Comparison of ENCODE assay signal across 11 mouse cellular contexts in genomic region chr6:88938664-88939055, GRCm38 (mm10). TPM values are rescaled to one million over a fixed set of nuclear protein-coding genes. Genes with fewer than 3 reads are reported as not detected.
DNase-seq lines count a peak whose midpoint lies in the region; ATAC-seq and TF ChIP-seq lines count a peak whose summit lies in the region.
"Had no signal": no experiment of that assay in that cellular context is flagged by ENCODE, and none has a peak within 500 bp of the region (broad histone marks: within the 10 kb centered on the region; RNA-seq: fewer than 3 reads in every experiment).

No protein-coding gene starts in this region.

- H3K4me2 ChIP-seq in heart, embryonic 13.5 days, result no peak overlapping the region
- no peak overlapping the region for H3K4me2 ChIP-seq in hindbrain, embryonic 15.5 days
- H3K4me2 ChIP-seq in neural tube, embryonic 15.5 days, result no peak overlapping the region
- H3K4me2 ChIP-seq: liver, embryonic 13.5 days had no signal

- no peak for TF ChIP-seq CTCF in thymus, adult 2 months (IDR thresholded peaks at IDR 0.05; ENCODE audit: borderline replicate concordance, control insufficient read depth, extremely low read depth, insufficient read depth, low read length, poor library complexity)

- ATAC-seq in heart, embryonic 13.5 days (ENCODE audit: extremely low read depth, insufficient number of reproducible peaks, low FRiP score, low TSS enrichment), result no peak
- no peak for ATAC-seq in hindbrain, embryonic 15.5 days (ENCODE audit: low FRiP score, low read depth)
- no peak for ATAC-seq in neural tube, embryonic 15.5 days (ENCODE audit: low FRiP score)

- H3K27me3 ChIP-seq in heart, embryonic 13.5 days (replicated peaks), result peaks cover 6% of the 10 kb centered on the region; the same call in 1 of the 2 replicates
- H3K27me3 ChIP-seq in thymus, adult 2 months (ENCODE audit: control insufficient read depth, insufficient read depth, low read length), result no peaks in the 10 kb centered on the region
- no peaks in the 10 kb centered on the region for H3K27me3 ChIP-seq in hindbrain, embryonic 15.5 days
- no peaks in the 10 kb centered on the region for H3K27me3 ChIP-seq in neural tube, embryonic 15.5 days (replicated peaks)

- H3K4me1 ChIP-seq in heart, embryonic 13.5 days, result peaks cover 93% of the 10 kb centered on the region
- H3K4me1 ChIP-seq in thymus, adult 2 months (replicated peaks; ENCODE audit: control insufficient read depth, insufficient read depth, low read length), result peaks cover 47% of the 10 kb centered on the region
- peaks cover 86% of the 10 kb centered on the region for H3K4me1 ChIP-seq in hindbrain, embryonic 15.5 days (replicated peaks)
- H3K4me1 ChIP-seq in neural tube, embryonic 15.5 days, result peaks cover 91% of the 10 kb centered on the region

- H3K4me3 ChIP-seq in heart, embryonic 13.5 days, result no peak overlapping the region
- H3K4me3 ChIP-seq in thymus, adult 2 months (ENCODE audit: control insufficient read depth, insufficient read depth, low read length), result no peak overlapping the region
- no peak overlapping the region for H3K4me3 ChIP-seq in hindbrain, embryonic 15.5 days
- no peak overlapping the region for H3K4me3 ChIP-seq in neural tube, embryonic 15.5 days (replicated peaks)
- H3K4me3 ChIP-seq: liver, embryonic 13.5 days had no signal

- H3K36me3 ChIP-seq in heart, embryonic 13.5 days, result no peaks in the 10 kb centered on the region
- no peaks in the 10 kb centered on the region for H3K36me3 ChIP-seq in thymus, adult 2 months (ENCODE audit: control insufficient read depth, insufficient read depth, low read length)
- H3K36me3 ChIP-seq in hindbrain, embryonic 15.5 days, result no peaks in the 10 kb centered on the region
- H3K36me3 ChIP-seq in neural tube, embryonic 15.5 days, result no peaks in the 10 kb centered on the region
- H3K36me3 ChIP-seq: liver, embryonic 13.5 days had no signal

- no peak for DNase-seq in heart, adult 9 months (ENCODE audit: low spot score in 2 of 2)
- DNase-seq in thymus, adult 2 months, result no peak
- DNase-seq in thymus, postnatal 10 days (ENCODE audit: low spot score in 2 of 2), result no peak
- no peak for DNase-seq in yolk sac, embryonic 10.5 days (ENCODE audit: low spot score)
- DNase-seq in urinary bladder, postnatal 36 days (ENCODE audit: low spot score in 2 of 2), result no peak
- DNase-seq: cerebellum, postnatal 36 days; kidney, postnatal 10 days; liver, embryonic 13.5 days had no signal

- H3K9ac ChIP-seq in heart, embryonic 13.5 days, result no peak overlapping the region; the same call in 1 of the 2 replicates
- H3K9ac ChIP-seq in hindbrain, embryonic 15.5 days, result no peak overlapping the region
- H3K9ac ChIP-seq in neural tube, embryonic 15.5 days (replicated peaks), result no peak overlapping the region
- H3K9ac ChIP-seq: liver, embryonic 13.5 days had no signal

- no peaks in the 10 kb centered on the region for H3K9me3 ChIP-seq in heart, embryonic 13.5 days
- H3K9me3 ChIP-seq in hindbrain, embryonic 15.5 days, result no peaks in the 10 kb centered on the region
- no peaks in the 10 kb centered on the region for H3K9me3 ChIP-seq in neural tube, embryonic 15.5 days (replicated peaks)
- H3K9me3 ChIP-seq: liver, embryonic 13.5 days had no signal

- peak overlapping the region; percentile 94 for H3K27ac ChIP-seq in heart, embryonic 13.5 days (replicated peaks)
- peak overlapping the region; percentile 47; the same call in 1 of the 2 replicates for H3K27ac ChIP-seq in thymus, adult 2 months (ENCODE audit: control insufficient read depth, insufficient read depth, low read length)
- H3K27ac ChIP-seq in hindbrain, embryonic 15.5 days (replicated peaks), result 0 out of 2 replicates have a peak overlapping the region, but pooled peaks have one; percentile 32
- peak overlapping the region; percentile 64; the same call in 1 of the 2 replicates for H3K27ac ChIP-seq in neural tube, embryonic 15.5 days (replicated peaks)
- H3K27ac ChIP-seq: liver, embryonic 13.5 days had no signal

- no peak for TF ChIP-seq POLR2A in thymus, adult 2 months (IDR thresholded peaks at IDR 0.05; ENCODE audit: control insufficient read depth, extremely low read depth, insufficient read depth, low read length, poor library complexity)

- 49% methylated on average over 5 of the region's 5 CpGs for WGBS in heart, embryonic 13.5 days
- 70% methylated on average over 5 of the region's 5 CpGs for WGBS in thymus, adult 2 months
- 42% methylated on average over 5 of the region's 5 CpGs for WGBS in hindbrain, embryonic 15.5 days
- WGBS in neural tube, embryonic 15.5 days, result 54% methylated on average over 5 of the region's 5 CpGs

RNA-seq across cellular contexts. Expression of gene Tpra1, which starts 36.6 kb away (rescaled TPM):
- 39.8 and 47.0 TPM in 2 replicates for polyA plus RNA-seq in heart, embryonic 13.5 days (2015; fragmentation: Nextera tagmentation; extraction: Ambion mirVana)
- 300 and 366 TPM in 2 replicates for polyA plus RNA-seq in thymus, adult 2 months (2012; rRNA removed)
- polyA plus RNA-seq in hindbrain, embryonic 15.5 days (2015; fragmentation: Nextera tagmentation; extraction: Ambion mirVana), result 81.7 and 94.2 TPM in 2 replicates
- polyA plus RNA-seq in neural tube, embryonic 15.5 days (2015; fragmentation: Nextera tagmentation; extraction: Ambion mirVana), result 88.1 and 91.7 TPM in 2 replicates

RNA-seq across cellular contexts. Expression of gene Mcm2, which starts 40.1 kb away (rescaled TPM):
- polyA plus RNA-seq in heart, embryonic 13.5 days (2015; fragmentation: Nextera tagmentation; extraction: Ambion mirVana), result 98.1 and 98.3 TPM in 2 replicates
- 169 and 232 TPM in 2 replicates for polyA plus RNA-seq in thymus, adult 2 months (2012; rRNA removed)
- polyA plus RNA-seq in hindbrain, embryonic 15.5 days (2015; fragmentation: Nextera tagmentation; extraction: Ambion mirVana), result 34.0 and 36.2 TPM in 2 replicates
- 20.5 and 52.5 TPM in 2 replicates for polyA plus RNA-seq in neural tube, embryonic 15.5 days (2015; fragmentation: Nextera tagmentation; extraction: Ambion mirVana)

Comparison
In these comparisons a context has a peak if more than half of its experiments do, and no peak if none do; other contexts are left out.
1. H3K27ac ChIP-seq: peak in every context shown above with its lines; median percentile 94 in heart, embryonic 13.5 days; 64 in neural tube, embryonic 15.5 days; 47 in thymus, adult 2 months; 32 in hindbrain, embryonic 15.5 days.